Mouse (Mus musculus): Measurements from ENCODE around the gene Ap5s1. TPM values are rescaled to one million over a fixed set of nuclear protein-coding genes. Genes with fewer than 3 reads are reported as not detected.
"Not testable (repeated sequence)": the region's sequence is repeated elsewhere in the genome, so short reads cannot be mapped to it uniquely, and the experiment has no call there.

The Ap5s1 gene
- polyA plus RNA-seq, 1 experiment from 2014 or later = 17.0 TPM

GRCm38 (mm10) chr2:131221853-131222515, 15.1 kb downstream of the Ap5s1 start:
- H3K79me2 ChIP-seq (ENCODE audit: inconsistent target) = no peaks in the 10 kb centered on the region
- H3K27ac ChIP-seq = no peak overlapping the region
- no peak overlapping the region for H3K4me3 ChIP-seq (ENCODE audit: inconsistent target)
- no peaks in the 10 kb centered on the region for H3K36me3 ChIP-seq (ENCODE audit: inconsistent target)
- 92% methylated on average over 3 of the region's 3 CpGs for WGBS (ENCODE audit: missing documents)

GRCm38 (mm10) chr2:131222562-131222961, 15.7 kb downstream of the Ap5s1 start:
- no peak overlapping the region for H3K27ac ChIP-seq
- H3K36me3 ChIP-seq (ENCODE audit: inconsistent target) = no peaks in the 10 kb centered on the region
- no peaks in the 10 kb centered on the region for H3K79me2 ChIP-seq (ENCODE audit: inconsistent target)
- WGBS (ENCODE audit: missing documents) = 11% methylated on average over 5 of the region's 5 CpGs
- no peak overlapping the region for H3K4me3 ChIP-seq (ENCODE audit: inconsistent target)

GRCm38 (mm10) chr2:131223569-131223968, 16.7 kb downstream of the Ap5s1 start:
- H3K27ac ChIP-seq = no peak overlapping the region
- H3K36me3 ChIP-seq (ENCODE audit: inconsistent target) = no peaks in the 10 kb centered on the region
- no peaks in the 10 kb centered on the region for H3K79me2 ChIP-seq (ENCODE audit: inconsistent target)
- 90% methylated on average over 1 of the region's 1 CpGs for WGBS (ENCODE audit: missing documents)
- no peak overlapping the region for H3K4me3 ChIP-seq (ENCODE audit: inconsistent target)

- no peaks in the 10 kb centered on the region for H3K36me3 ChIP-seq (ENCODE audit: inconsistent target)
- no peak overlapping the region for H3K27ac ChIP-seq
- no peak overlapping the region for H3K4me3 ChIP-seq (ENCODE audit: inconsistent target)
- 89% methylated on average over 5 of the region's 6 CpGs for WGBS (ENCODE audit: missing documents)
- H3K79me2 ChIP-seq (ENCODE audit: inconsistent target) = no peaks in the 10 kb centered on the region
These were observed 18.3 kb downstream of the Ap5s1 start for GRCm38 (mm10) chr2:131225178-131225577.

DNA sequence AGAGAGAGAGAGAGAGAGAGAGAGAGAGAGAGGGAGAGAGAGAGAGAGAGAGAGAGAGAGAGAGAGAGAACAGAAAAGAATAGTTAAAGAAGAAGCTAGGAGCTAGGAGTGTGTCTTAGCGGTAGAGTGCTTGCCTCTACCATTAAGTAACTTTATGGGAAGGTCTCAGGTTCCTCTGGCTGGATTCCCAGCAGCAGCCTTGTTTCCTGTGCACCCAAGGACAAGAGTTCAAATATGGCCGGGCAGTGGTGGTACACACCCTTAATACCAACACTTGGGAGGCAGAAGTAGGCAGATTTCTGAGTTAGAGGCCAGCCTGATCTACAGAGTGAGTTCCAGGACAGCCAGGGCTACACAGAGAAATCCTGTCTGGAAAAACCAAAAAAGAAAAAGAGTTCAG, 19.8 kb downstream of the Ap5s1 start:
- not testable (repeated sequence) for H3K36me3 ChIP-seq (ENCODE audit: inconsistent target); H3K79me2 ChIP-seq (ENCODE audit: inconsistent target); H3K4me3 ChIP-seq (ENCODE audit: inconsistent target); H3K27ac ChIP-seq
- 58% methylated on average over 2 of the region's 2 CpGs for WGBS (ENCODE audit: missing documents)

- 94% methylated on average over 3 of the region's 3 CpGs for WGBS (ENCODE audit: missing documents)
- no peak overlapping the region for H3K4me3 ChIP-seq (ENCODE audit: inconsistent target)
- H3K36me3 ChIP-seq (ENCODE audit: inconsistent target) = no peaks in the 10 kb centered on the region
- H3K27ac ChIP-seq = no peak overlapping the region
- no peaks in the 10 kb centered on the region for H3K79me2 ChIP-seq (ENCODE audit: inconsistent target)
These were observed 20.4 kb downstream of the Ap5s1 start for GRCm38 (mm10) chr2:131227243-131227642.

GRCm38 (mm10) chr2:131232558-131232957, 25.7 kb downstream of the Ap5s1 start:
- Histone ChIP-seq H3K79me2 (ENCODE audit: inconsistent target) (peaks cover 31% of the 10 kb centered on the region), H3K4me3 (ENCODE audit: inconsistent target) (no peak overlapping the region), H3K27ac (no peak overlapping the region), H3K36me3 (ENCODE audit: inconsistent target) (no peaks in the 10 kb centered on the region)
- 84% methylated on average over 2 of the region's 2 CpGs for WGBS (ENCODE audit: missing documents)

DNA sequence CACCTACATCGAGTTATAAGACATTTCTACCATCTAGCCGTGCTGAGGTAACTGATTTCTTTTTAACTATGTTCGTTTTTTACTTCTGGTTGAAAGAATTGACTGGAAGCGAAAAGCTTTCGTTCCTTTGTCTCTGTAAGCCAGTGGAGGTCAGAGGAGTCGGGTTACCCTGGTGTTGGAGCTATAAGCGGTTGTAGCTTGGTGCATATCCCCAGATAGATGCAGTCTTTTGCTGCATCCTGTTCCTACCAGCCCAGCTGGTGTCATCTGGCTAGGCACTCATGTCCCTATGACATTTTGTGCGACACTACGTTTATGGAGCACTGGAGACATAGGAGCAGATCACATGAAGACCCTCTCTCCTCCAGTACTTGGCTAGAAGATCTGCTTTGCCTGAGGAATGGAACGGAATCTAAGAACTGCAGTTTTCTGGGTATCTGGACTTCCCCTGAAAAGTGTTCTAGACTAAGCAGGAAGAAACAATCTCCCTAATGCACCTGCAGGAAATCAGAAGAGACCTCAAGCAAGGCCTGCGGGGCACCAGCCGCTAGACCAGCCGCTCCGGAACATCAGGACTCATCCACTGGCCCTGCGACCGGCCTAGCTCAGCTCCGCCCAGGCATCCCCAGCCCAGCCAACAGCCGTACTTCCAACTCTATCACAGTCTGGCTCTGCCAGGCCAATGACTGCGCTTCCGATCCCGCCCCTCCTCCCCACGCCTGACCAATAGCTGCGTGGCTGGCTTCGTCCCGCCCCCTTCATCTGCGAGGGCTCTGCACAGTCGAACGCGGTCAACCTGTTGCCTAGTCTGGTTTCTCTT, 26.6 kb downstream of the Ap5s1 start, which contains the start of gene Mavs:
Gene Mavs, plus strand, starts transcription at position 757 of the 820 bp plus-strand sequence.
- Histone ChIP-seq H3K79me2 (ENCODE audit: inconsistent target) (peaks cover 31% of the 10 kb centered on the region), H3K4me3 (ENCODE audit: inconsistent target) (peak within 1 kb of the TSS; percentile 66), H3K36me3 (ENCODE audit: inconsistent target) (no peaks in the 10 kb centered on the region; the same call in 1 of the 2 replicates), H3K27ac (peak within 1 kb of the TSS; percentile 72)
- 24% methylated on average over 27 of the region's 29 CpGs for WGBS (ENCODE audit: missing documents)

GRCm38 (mm10) chr2:131234127-131234650, 27.3 kb downstream of the Ap5s1 start:
- H3K4me3 ChIP-seq (ENCODE audit: inconsistent target) = peak overlapping the region; percentile 66
- peaks cover 31% of the 10 kb centered on the region for H3K79me2 ChIP-seq (ENCODE audit: inconsistent target)
- WGBS (ENCODE audit: missing documents) = 10% methylated on average over 16 of the region's 28 CpGs
- H3K36me3 ChIP-seq (ENCODE audit: inconsistent target) = no peaks in the 10 kb centered on the region; the same call in 1 of the 2 replicates
- peak overlapping the region; percentile 72 for H3K27ac ChIP-seq

DNA sequence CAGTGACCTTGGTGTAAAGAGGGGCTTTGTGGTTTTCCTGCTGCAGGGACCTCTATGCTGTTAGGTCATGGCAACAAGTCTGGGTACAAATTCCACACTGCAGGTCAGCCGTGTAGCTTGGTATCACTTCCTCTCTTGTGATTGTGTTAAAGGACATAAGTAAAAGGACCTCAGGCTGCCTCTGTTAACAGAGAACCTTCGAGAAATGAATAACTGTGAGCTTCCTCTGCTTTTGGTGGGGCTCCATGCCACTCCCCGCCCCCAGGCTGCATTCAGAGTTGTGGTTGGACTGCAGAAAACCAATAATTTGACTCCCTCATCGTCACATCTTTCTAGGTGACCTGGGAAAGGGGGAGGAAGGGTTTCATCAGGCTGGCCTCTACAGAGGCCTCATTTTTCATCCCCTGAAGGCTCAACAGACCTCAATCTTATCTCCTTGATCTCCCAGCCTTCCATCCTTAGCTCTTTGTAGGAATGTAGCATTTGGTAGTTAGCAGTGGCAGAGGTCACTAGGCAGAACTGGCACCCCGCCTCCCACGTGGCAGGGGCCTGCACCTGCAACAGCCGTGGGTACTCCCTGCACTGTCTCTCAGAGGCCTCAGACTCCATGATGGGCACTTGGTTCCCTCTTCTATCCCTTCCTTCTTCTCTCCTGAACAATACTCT, 28.2 kb downstream of the Ap5s1 start:
- peak overlapping the region; percentile 72 for H3K27ac ChIP-seq
- H3K36me3 ChIP-seq (ENCODE audit: inconsistent target) = peaks cover 2% of the 10 kb centered on the region
- peaks cover 31% of the 10 kb centered on the region for H3K79me2 ChIP-seq (ENCODE audit: inconsistent target)
- peak overlapping the region; percentile 66 for H3K4me3 ChIP-seq (ENCODE audit: inconsistent target)
- 19% methylated on average over 5 of the region's 7 CpGs for WGBS (ENCODE audit: missing documents)

GRCm38 (mm10) chr2:131242180-131242579, 35.3 kb downstream of the Ap5s1 start:
- Histone ChIP-seq H3K79me2 (ENCODE audit: inconsistent target) (no peaks in the 10 kb centered on the region; the same call in 1 of the 2 replicates), H3K27ac (no peak overlapping the region), H3K4me3 (ENCODE audit: inconsistent target) (no peak overlapping the region), H3K36me3 (ENCODE audit: inconsistent target) (peaks cover 72% of the 10 kb centered on the region)

DNA sequence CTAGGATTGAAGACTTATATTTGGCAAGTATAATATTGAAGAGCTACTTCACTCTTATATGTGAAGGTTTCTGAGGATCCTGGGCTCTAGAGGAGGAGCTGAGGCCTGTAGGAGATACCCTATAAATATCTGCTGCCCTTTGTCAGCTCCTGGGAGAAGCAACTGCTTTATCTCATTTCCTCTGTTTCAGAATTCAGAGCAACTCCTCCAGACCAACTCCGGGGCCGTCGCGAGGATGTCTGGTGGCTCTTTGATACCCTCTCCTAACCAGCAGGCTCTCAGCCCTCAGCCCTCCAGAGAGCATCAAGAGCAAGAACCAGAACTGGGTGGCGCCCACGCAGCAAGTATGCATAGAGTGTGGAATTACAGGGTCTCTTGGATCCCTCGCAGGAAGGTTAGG, 36.1 kb downstream of the Ap5s1 start:
- Histone ChIP-seq H3K27ac (no peak overlapping the region), H3K79me2 (ENCODE audit: inconsistent target) (no peaks in the 10 kb centered on the region), H3K36me3 (ENCODE audit: inconsistent target) (peaks cover 78% of the 10 kb centered on the region), H3K4me3 (ENCODE audit: inconsistent target) (no peak overlapping the region)
- 97% methylated on average over 7 of the region's 7 CpGs for WGBS (ENCODE audit: missing documents)

DNA sequence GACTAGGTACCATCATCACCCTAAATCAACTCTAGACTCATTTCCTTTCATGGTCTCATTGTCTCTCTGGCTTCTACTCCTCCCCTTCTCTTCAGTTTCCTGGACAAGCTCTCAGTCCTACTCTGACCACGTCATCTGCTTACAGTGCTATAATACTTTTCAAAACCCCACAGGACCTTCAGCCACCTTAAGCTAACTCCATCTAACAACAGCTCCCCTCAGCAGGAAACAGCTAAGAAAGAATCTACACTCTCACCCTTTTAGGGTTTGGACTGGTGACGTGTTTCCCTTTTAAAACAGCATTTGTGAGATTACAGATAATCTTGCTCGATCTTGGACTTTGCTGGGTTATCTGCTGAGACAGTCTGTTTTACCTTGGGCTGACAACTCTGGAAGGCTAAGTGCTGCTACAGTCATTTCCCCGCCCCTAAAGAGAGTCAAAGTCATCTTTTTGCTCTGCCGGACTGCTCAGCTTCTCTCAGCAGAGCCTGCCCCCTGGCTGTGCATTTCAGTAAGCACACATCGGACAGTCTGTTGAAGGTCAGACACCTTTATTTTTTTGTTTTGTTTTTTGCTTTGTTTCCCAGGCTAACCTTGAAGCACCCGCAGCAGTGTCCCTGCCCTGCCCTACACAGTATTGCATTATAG, 46.9 kb downstream of the Ap5s1 start:
- 12% methylated on average over 7 of the region's 7 CpGs for WGBS (ENCODE audit: missing documents)
- H3K4me3 ChIP-seq (ENCODE audit: inconsistent target) = no peak overlapping the region
- no peaks in the 10 kb centered on the region for H3K79me2 ChIP-seq (ENCODE audit: inconsistent target)
- H3K27ac ChIP-seq = peak overlapping the region; percentile 48
- H3K36me3 ChIP-seq (ENCODE audit: inconsistent target) = no peaks in the 10 kb centered on the region

- Histone ChIP-seq H3K27ac (peak overlapping the region; percentile 48), H3K4me3 (ENCODE audit: inconsistent target) (no peak overlapping the region), H3K79me2 (ENCODE audit: inconsistent target) (no peaks in the 10 kb centered on the region), H3K36me3 (ENCODE audit: inconsistent target) (no peaks in the 10 kb centered on the region)
- 50% methylated on average over 2 of the region's 2 CpGs for WGBS (ENCODE audit: missing documents)
These were observed 47.4 kb downstream of the Ap5s1 start for GRCm38 (mm10) chr2:131254329-131254713.

All from macrophage (primary cell).